Mouse (Mus musculus) MEL-GATA-1-ER (cell line): Measurements from ENCODE around the gene Rbm4b.
"Not testable (repeated sequence)": the region's sequence is repeated elsewhere in the genome, so short reads cannot be mapped to it uniquely, and the experiment has no call there.

Source experiments
- DNase-seq: peaks from one replicate; pipeline ENCODE4 v3.0.0-alpha.2; 2012; ENCODE audit warnings: low read depth; ENCODE audit errors: extremely low read depth

Rbm4b gene

DNA sequence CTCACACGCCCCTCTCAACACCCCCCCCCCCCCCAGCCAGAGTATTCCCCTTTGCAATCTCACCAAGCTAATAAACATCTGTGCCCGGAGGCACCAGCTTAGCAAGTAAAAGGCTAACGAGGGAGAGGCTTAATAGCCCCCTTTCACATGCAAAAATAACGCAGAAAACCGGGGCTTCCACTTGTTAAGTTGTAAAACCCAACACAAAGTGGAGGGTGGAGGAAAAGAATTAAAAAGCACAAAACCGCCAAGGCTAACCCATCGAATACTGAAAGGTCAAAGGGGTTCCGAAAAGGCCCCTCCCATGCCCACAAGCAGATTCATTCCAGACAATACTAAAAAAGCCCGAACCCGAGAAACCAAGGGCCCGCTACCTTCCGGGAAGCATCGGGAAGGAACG is 54.0 kb downstream of the Rbm4b start:
- no peak for DNase-seq

DNA sequence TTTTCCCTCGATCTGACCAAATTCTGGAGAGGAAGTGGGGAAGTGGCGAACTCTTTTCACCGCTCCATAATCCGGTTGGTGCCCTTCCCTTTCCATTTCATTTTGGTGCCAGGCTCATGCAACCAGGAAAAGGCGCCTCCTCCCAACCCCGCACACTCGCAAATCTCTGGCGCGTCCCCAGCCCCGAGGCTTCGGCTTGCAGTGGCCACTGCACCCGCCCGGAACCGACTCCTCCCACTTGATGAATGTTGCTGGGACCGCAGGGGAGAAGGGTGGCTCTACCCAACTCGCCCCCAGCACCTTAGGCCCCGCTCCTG is 54.4 kb downstream of the Rbm4b start:
- DNase-seq = no peak

DNA sequence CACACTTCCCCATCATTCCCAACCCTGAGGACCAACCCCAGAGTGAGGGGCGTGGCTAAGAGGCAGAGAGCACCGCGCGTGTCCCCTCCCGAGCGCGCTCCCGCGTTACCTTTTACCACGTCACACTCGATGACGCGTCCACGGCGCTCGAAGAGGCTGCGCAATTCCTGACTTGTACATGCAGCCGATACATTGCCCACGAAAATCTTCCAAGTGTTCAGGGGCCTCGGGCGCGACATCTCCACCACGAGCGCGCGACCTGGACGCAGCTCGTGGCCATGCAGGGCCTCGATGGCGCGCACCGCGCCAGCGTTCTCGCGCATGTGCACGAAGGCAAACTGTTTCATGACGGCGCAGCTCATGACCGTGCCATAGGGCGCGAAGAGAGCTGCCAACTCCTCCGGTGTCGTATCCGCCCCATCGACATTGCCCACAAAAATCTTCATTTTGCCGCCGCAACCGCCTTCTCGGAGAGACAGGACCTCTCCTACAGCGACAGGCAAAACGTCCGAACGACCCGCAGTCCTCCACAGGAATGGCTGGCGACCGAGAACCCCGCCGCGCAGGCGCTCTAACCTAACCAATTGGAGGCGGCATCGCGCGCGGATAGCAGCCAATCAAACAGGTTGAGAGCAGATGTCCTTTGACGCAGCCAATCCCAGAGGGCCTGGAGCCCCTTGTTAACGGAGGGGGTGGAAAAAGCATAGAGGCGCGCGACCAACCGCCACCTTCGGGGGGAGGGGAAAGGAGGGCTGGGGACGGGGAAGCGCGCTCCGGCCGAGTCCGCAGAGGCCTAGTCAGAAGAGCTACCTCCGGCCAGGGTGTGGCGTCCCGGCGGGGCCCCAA is 55.0 kb downstream of the Rbm4b start, which contains the start of the genes Gm21992 and Rbm14:
Gene Gm21992, minus strand, starts transcription at position 550 of the 846 bp plus-strand sequence.
Gene Rbm14, minus strand, starts transcription at position 572 of the 846 bp plus-strand sequence.
- DNase-seq = peak; percentile 97

GRCm38 (mm10) chr19:4811909-4812242 is 55.6 kb downstream of the Rbm4b start:
- DNase-seq = no peak

DNA sequence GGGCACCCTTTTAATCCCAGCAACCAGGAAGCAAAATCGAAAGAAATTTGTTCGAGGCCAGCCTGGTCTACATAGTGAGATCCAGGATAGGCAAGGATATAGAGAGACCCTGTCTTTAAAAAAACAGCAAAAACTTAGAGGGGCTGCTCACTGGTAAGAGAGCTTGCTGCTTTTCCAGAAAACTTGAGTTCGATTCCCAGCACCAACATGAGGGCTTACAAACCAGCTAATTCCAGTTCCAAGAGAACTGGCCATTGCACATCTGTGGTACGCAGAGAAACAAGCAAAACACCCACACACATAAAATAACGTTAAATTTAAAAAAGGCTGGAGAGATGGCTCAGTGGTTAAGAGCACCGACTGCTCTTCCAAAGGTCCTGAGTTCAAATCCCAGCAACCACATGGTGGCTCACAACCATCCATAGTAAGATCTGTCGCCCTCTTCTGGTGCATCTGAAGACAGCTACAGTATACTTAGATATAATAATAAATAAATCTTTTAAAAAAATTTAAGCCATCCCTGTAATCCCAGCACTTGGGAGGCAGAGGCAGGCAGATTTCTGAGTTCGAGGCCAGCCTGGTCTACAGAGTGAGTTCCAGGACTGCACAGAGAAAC is 56.1 kb downstream of the Rbm4b start:
- DNase-seq = not testable (repeated sequence)

DNA sequence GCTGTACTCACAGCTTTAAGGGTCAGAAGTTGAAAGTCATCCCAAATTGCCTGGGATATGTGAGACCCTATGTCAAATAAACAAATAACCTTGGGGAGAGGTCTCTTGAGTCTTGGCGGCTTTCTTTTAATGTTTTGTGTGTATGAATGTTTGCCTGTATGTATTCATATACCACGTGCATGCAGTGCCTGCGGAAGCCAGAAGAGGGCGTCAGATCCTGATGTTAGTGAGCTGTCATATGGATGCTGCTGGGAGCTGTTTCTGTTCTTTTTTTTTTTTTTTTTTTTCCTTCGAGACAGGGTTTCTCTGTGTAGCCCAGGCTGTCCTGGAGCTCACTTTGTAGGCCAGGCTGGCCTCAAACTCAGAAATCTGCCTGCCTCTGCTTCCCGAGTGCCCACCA is 56.7 kb downstream of the Rbm4b start:
- peak; percentile 56 for DNase-seq
